Mouse (Mus musculus): ENCODE results near the gene Zdhhc14.

The Zdhhc14 gene

DNA sequence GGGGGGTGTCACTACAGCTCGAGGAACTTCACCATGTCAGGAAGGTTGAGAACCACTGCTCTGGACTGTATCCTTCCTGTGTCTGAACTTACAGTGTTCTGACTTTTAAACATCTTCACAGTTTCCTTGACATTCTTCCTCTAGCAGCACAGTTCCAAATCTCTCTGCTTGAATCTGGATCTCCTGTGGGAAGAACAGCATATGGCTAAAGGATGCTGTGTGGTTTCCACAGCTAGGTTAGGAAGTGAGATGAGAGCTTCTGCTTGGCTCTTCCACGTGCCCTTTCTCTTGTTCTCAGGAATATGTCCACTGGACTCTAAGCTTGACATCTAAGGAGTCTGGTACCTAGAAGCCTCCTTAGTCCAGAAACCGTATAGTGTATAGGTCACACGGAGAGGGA, 15.7 kb downstream of the Zdhhc14 start:
- Histone ChIP-seq H3K27me3 (ENCODE audit: insufficient read depth, low read length) (peaks cover 2% of the 10 kb centered on the region; the same call in 1 of the 2 replicates), H3K4me3 (replicated peaks; ENCODE audit: low read length) (no peak overlapping the region), H3K4me1 (replicated peaks; ENCODE audit: low read depth, low read length) (no peaks in the 10 kb centered on the region), H3K9me3 (ENCODE audit: low read length) (no peaks in the 10 kb centered on the region), H3K36me3 (ENCODE audit: insufficient read depth, low read length) (no peaks in the 10 kb centered on the region)
- TF ChIP-seq POU5F1 (IDR thresholded peaks at IDR 0.05; ENCODE audit: borderline replicate concordance, low read length) (no peak), NANOG (IDR thresholded peaks at IDR 0.05; ENCODE audit: borderline replicate concordance, low read length) (no peak), CTCF (conservative IDR thresholded peaks at IDR 0.05; ENCODE audit: low read length) (no peak)

DNA sequence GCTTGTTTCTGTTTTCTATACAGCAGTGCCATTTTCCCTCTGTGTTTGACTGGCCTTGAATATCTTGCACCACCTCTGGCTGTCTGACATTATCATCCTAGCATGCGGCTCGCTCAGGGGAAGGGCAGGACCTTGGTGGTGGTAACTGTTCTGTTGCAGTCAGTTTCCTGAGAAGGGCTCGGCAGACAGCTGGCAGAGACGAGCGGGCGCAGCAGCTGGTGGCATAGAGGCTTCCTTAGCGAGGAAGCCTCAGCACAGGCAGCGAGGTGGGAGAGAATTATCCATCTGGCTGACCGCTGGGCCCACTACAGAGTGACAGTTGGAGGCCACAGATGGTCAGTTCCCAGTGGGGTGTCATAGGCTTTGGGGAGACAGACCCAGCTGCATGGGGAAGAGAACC, 18.2 kb downstream of the Zdhhc14 start:
- no peak for TF ChIP-seq POU5F1 (IDR thresholded peaks at IDR 0.05; ENCODE audit: borderline replicate concordance, low read length)
- TF ChIP-seq NANOG (IDR thresholded peaks at IDR 0.05; ENCODE audit: borderline replicate concordance, low read length): no peak
- no peak for TF ChIP-seq CTCF (conservative IDR thresholded peaks at IDR 0.05; ENCODE audit: low read length)
- Histone ChIP-seq H3K9me3 (ENCODE audit: low read length) (no peaks in the 10 kb centered on the region), H3K4me3 (replicated peaks; ENCODE audit: low read length) (no peak overlapping the region), H3K27me3 (ENCODE audit: insufficient read depth, low read length) (peaks cover 2% of the 10 kb centered on the region; the same call in 1 of the 2 replicates), H3K4me1 (replicated peaks; ENCODE audit: low read depth, low read length) (no peaks in the 10 kb centered on the region), H3K36me3 (ENCODE audit: insufficient read depth, low read length) (no peaks in the 10 kb centered on the region)

DNA sequence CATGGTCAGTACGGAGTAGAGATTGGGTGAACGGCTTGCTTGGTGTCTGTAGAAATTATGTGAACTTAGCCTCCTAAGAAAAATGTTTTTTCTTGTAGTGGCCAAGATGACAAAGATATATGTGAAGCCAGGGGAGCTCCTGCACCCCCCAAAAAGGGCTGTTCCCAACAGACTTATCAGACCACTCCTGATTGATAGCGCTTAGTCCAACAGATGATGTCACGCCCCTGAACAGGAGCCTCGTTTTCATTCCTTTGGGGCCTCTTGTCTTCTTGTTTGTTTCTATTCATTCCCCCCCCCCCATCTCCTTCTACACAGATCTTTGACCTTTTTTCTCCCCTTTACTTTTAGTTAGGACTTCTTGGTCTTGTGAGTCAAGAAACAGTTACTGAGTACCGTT, 19.4 kb downstream of the Zdhhc14 start:
- H3K4me1 ChIP-seq (replicated peaks; ENCODE audit: low read depth, low read length): no peaks in the 10 kb centered on the region
- no peaks in the 10 kb centered on the region for H3K36me3 ChIP-seq (ENCODE audit: insufficient read depth, low read length)
- H3K27me3 ChIP-seq (ENCODE audit: insufficient read depth, low read length): peaks cover 2% of the 10 kb centered on the region; the same call in 1 of the 2 replicates
- TF ChIP-seq CTCF (conservative IDR thresholded peaks at IDR 0.05; ENCODE audit: low read length) (no peak), NANOG (IDR thresholded peaks at IDR 0.05; ENCODE audit: borderline replicate concordance, low read length) (no peak), POU5F1 (IDR thresholded peaks at IDR 0.05; ENCODE audit: borderline replicate concordance, low read length) (no peak)
- no peaks in the 10 kb centered on the region for H3K9me3 ChIP-seq (ENCODE audit: low read length)
- H3K4me3 ChIP-seq (replicated peaks; ENCODE audit: low read length): no peak overlapping the region

DNA sequence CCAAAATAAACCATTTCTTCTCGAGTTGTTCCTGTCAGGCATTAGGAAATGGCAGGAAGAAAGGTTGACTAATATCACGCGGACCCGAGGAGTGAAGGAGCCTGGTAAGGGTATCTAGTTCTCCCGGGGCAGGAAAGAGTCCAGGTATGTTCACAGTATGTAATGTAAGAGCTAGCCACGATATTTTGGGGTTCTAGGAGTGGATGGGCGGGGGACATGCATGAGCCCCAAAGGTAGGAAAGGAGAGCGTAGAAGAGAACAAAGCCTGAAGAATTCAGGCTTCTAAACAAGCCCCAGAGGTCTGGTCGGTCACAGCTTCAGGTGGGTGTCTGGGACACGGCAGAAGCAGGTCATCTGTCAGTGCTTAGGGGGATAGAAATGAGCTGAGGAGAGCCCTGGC, 27.1 kb downstream of the Zdhhc14 start:
- no peaks in the 10 kb centered on the region for H3K27me3 ChIP-seq (ENCODE audit: insufficient read depth, low read length)
- no peaks in the 10 kb centered on the region for H3K36me3 ChIP-seq (ENCODE audit: insufficient read depth, low read length)
- H3K9me3 ChIP-seq (ENCODE audit: low read length): peaks cover 31% of the 10 kb centered on the region
- no peak overlapping the region for H3K4me3 ChIP-seq (replicated peaks; ENCODE audit: low read length)
- no peaks in the 10 kb centered on the region for H3K4me1 ChIP-seq (replicated peaks; ENCODE audit: low read depth, low read length)
- no peak for TF ChIP-seq NANOG (IDR thresholded peaks at IDR 0.05; ENCODE audit: borderline replicate concordance, low read length)
- TF ChIP-seq CTCF (conservative IDR thresholded peaks at IDR 0.05; ENCODE audit: low read length): no peak
- TF ChIP-seq POU5F1 (IDR thresholded peaks at IDR 0.05; ENCODE audit: borderline replicate concordance, low read length): no peak

DNA sequence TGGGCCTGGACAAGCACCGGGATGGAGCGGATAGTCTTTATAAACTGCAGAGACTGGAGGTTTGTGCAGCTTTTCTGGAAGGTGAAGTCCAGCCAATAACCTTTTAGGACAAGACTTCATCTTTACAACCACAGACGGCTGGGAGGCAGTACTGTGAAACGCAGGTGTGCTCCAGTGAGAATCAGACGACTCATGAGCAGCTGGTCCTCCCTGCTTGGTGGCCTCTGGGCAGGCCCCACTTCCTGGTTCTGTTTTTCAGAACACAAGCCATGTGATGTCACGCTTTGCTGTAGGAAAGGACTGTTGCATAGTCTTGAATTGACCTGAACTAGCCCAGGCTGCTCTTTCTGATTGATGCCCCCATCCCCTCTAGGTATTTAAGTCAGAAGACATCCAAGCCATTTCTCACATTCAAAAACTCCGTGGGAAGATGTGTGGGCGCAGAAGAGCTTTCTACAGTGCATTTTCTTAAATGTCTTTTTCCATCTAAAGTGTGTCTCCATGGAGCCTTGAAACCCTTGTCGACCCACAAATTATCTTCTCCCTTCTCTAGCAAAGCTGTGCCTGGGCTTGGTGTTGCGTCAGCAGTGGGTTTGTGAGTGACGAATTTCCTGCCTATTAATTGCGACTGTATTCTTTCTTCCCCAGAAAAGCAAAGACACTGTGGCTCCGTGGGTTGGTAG, 27.7 kb downstream of the Zdhhc14 start:
- TF ChIP-seq CTCF (conservative IDR thresholded peaks at IDR 0.05; ENCODE audit: low read length): no peak
- TF ChIP-seq POU5F1 (IDR thresholded peaks at IDR 0.05; ENCODE audit: borderline replicate concordance, low read length): no peak
- no peak for TF ChIP-seq NANOG (IDR thresholded peaks at IDR 0.05; ENCODE audit: borderline replicate concordance, low read length)
- no peaks in the 10 kb centered on the region for H3K36me3 ChIP-seq (ENCODE audit: insufficient read depth, low read length)
- H3K27me3 ChIP-seq (ENCODE audit: insufficient read depth, low read length): no peaks in the 10 kb centered on the region
- H3K9me3 ChIP-seq (ENCODE audit: low read length): peaks cover 31% of the 10 kb centered on the region
- H3K4me1 ChIP-seq (replicated peaks; ENCODE audit: low read depth, low read length): no peaks in the 10 kb centered on the region
- H3K4me3 ChIP-seq (replicated peaks; ENCODE audit: low read length): no peak overlapping the region

DNA sequence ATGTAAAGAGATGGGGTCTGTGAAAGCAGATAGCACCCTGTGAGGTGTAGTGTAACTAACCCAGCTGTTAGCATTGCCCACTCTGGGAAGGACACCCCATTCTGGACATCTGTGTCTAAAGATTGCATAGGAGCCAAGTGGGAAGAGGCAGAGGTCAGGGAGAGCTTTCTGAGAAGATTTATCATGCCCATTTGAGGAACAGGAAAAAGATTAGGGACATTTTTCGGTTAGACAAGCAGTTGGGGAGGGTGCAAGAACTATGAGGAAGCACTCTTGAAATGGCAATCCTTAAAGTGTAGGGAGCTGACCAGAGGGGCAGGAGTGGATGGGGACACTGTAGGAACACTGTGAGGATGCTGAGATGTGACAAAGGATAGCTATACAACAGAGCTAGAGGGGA, 29.2 kb downstream of the Zdhhc14 start:
- Histone ChIP-seq H3K36me3 (ENCODE audit: insufficient read depth, low read length) (no peaks in the 10 kb centered on the region), H3K9me3 (ENCODE audit: low read length) (peaks cover 31% of the 10 kb centered on the region), H3K4me1 (replicated peaks; ENCODE audit: low read depth, low read length) (no peaks in the 10 kb centered on the region), H3K27me3 (ENCODE audit: insufficient read depth, low read length) (no peaks in the 10 kb centered on the region), H3K4me3 (replicated peaks; ENCODE audit: low read length) (no peak overlapping the region)
- TF ChIP-seq POU5F1 (IDR thresholded peaks at IDR 0.05; ENCODE audit: borderline replicate concordance, low read length) (no peak), CTCF (conservative IDR thresholded peaks at IDR 0.05; ENCODE audit: low read length) (no peak), NANOG (IDR thresholded peaks at IDR 0.05; ENCODE audit: borderline replicate concordance, low read length) (no peak)

DNA sequence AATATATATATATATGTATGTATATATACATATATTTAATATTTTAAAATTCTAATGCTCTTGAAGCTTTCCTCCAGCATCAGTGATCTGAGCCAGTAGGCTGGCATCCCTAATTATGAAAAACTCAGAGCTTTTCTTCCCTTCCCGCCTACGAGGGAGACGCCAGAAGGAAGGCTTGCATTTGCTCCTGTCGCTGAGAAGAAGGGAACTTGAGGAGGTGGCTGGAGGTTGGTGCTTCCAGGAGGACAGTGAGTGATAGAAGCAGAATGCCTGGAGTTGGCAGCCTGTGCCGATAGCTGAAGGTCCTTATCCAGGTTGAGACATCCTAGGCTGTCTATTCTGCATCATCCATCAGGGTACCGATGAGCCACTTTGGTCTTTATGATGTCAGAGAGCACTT, 37.2 kb downstream of the Zdhhc14 start:
- no peak for TF ChIP-seq CTCF (conservative IDR thresholded peaks at IDR 0.05; ENCODE audit: low read length)
- TF ChIP-seq NANOG (IDR thresholded peaks at IDR 0.05; ENCODE audit: borderline replicate concordance, low read length): no peak
- TF ChIP-seq POU5F1 (IDR thresholded peaks at IDR 0.05; ENCODE audit: borderline replicate concordance, low read length): no peak

DNA sequence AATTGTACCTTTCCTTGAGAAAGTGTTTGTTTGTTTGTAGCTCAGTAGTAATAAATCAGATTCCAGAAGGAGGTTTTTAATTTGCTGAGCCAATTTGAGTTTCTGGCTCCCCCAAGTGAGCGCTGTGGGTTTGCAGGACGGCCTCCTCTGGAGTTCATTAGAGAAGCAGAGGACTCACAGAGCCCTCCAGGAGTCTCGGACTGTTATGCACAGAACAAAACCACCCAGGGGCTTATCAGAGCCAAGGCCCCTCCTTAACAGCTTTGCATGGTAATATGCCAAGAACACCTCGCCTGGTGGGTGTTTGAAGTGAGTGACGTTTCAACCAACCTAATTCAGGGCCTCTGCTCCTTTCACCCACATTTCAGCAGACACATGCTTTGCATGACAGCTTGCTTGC, 40.5 kb downstream of the Zdhhc14 start:
- Histone ChIP-seq H3K27me3 (ENCODE audit: insufficient read depth, low read length) (peaks cover 2% of the 10 kb centered on the region; the same call in 1 of the 2 replicates), H3K9me3 (ENCODE audit: low read length) (no peaks in the 10 kb centered on the region), H3K4me1 (replicated peaks; ENCODE audit: low read depth, low read length) (0 out of 2 replicates have a peak, but pooled peaks cover 4% of the 10 kb centered on the region), H3K36me3 (ENCODE audit: insufficient read depth, low read length) (no peaks in the 10 kb centered on the region), H3K4me3 (replicated peaks; ENCODE audit: low read length) (no peak overlapping the region)
- no peak for TF ChIP-seq CTCF (conservative IDR thresholded peaks at IDR 0.05; ENCODE audit: low read length)
- no peak for TF ChIP-seq NANOG (IDR thresholded peaks at IDR 0.05; ENCODE audit: borderline replicate concordance, low read length)
- no peak for TF ChIP-seq POU5F1 (IDR thresholded peaks at IDR 0.05; ENCODE audit: borderline replicate concordance, low read length)

More for the DNA sequence above, 37.2 kb downstream of the Zdhhc14 start:
- H3K4me3 ChIP-seq (replicated peaks; ENCODE audit: low read length): no peak overlapping the region
- H3K27me3 ChIP-seq (ENCODE audit: insufficient read depth, low read length): peaks cover 2% of the 10 kb centered on the region; the same call in 1 of the 2 replicates
- 0 out of 2 replicates have a peak, but pooled peaks cover 4% of the 10 kb centered on the region for H3K4me1 ChIP-seq (replicated peaks; ENCODE audit: low read depth, low read length)
- H3K9me3 ChIP-seq (ENCODE audit: low read length): no peaks in the 10 kb centered on the region
- H3K36me3 ChIP-seq (ENCODE audit: insufficient read depth, low read length): no peaks in the 10 kb centered on the region

All from E14TG2a.4 (cell line).